Mouse (Mus musculus) ES-E14 (cell line): ENCODE measurements around the gene Dnajb3. TPM values are rescaled to one million over a fixed set of nuclear protein-coding genes. Genes with fewer than 3 reads are reported as not detected.

ENCODE experiments used
- DNase-seq: peaks from one replicate; pipeline ENCODE4 v3.0.0-alpha.2; 2013; ENCODE audit warnings: low read depth, low spot score
- H3K27ac ChIP-seq: 2 replicates; pipeline ENCODE4 v1.5.1; 2012; ENCODE audit warnings: low read depth, mild to moderate bottlenecking, low read length, moderate library complexity, mixed read lengths; ENCODE audit not compliant: poor library complexity, insufficient read depth, severe bottlenecking
- H3K36me3 ChIP-seq: 2 replicates; pipeline ENCODE4 v1.6.1; 2012; ENCODE audit warnings: mild to moderate bottlenecking, low read length, moderate library complexity, mixed read lengths; ENCODE audit not compliant: control insufficient read depth, poor library complexity, insufficient read depth, severe bottlenecking
- H3K4me1 ChIP-seq, 2 experiments: fragments of 150-350 bp in 1 of 2; sonication (generic) in 1 of 2; 2 replicates each; pipeline ENCODE4 v1.6.1; 2012; ENCODE audit warnings: low read length in 2 of 2, mild to moderate bottlenecking in 1 of 2, mixed read lengths in 1 of 2; ENCODE audit not compliant: control insufficient read depth in 2 of 2, insufficient read depth in 2 of 2, poor library complexity in 1 of 2
- H3K4me3 ChIP-seq, 2 experiments: fragments of 150-350 bp in 1 of 2; sonication (generic) in 1 of 2; 2 replicates each; pipeline ENCODE4 v1.5.1; 2012; ENCODE audit warnings: low read length in 2 of 2, low read depth in 1 of 2, mild to moderate bottlenecking in 1 of 2, mixed read lengths in 1 of 2; ENCODE audit not compliant: insufficient read depth in 1 of 2, poor library complexity in 1 of 2, severe bottlenecking in 1 of 2
- H3K9ac ChIP-seq: 2 replicates; pipeline ENCODE4 v1.6.1; 2012; ENCODE audit warnings: low read depth, mild to moderate bottlenecking, low read length, mixed read lengths; ENCODE audit not compliant: poor library complexity, insufficient read depth, severe bottlenecking
- H3K9me3 ChIP-seq: fragments of 150-350 bp; sonication (generic); 2 replicates; pipeline ENCODE4 v1.6.1; 2012; ENCODE audit warnings: low read depth, mild to moderate bottlenecking, low read length; ENCODE audit not compliant: control insufficient read depth, insufficient read depth
- CHD2 ChIP-seq: IDR thresholded peaks from 2 replicates; pipeline ENCODE4 v1.6.1; 2014; ENCODE audit warnings: mild to moderate bottlenecking, low read depth, low read length, inconsistent platforms
- HCFC1 ChIP-seq: IDR thresholded peaks from 2 replicates; pipeline ENCODE4 v1.6.1; 2012; ENCODE audit warnings: low read length, inconsistent platforms, borderline replicate concordance; ENCODE audit not compliant: insufficient read depth
- MAFK ChIP-seq: IDR thresholded peaks from 2 replicates; pipeline ENCODE4 v1.6.1; 2014; ENCODE audit warnings: mild to moderate bottlenecking, low read depth, low read length, inconsistent platforms; ENCODE audit not compliant: insufficient read depth
- ZC3H11A ChIP-seq: IDR thresholded peaks from 2 replicates; pipeline ENCODE4 v1.6.1; 2012; ENCODE audit warnings: low read depth, mild to moderate bottlenecking, inconsistent platforms, low read length, borderline replicate concordance
- ZNF384 ChIP-seq: IDR thresholded peaks from 2 replicates; pipeline ENCODE4 v1.6.1; 2012; ENCODE audit warnings: low read depth, low read length, inconsistent platforms
- in situ Hi-C, 2 experiments: fragments of 600-800 bp; cut with MboI; formaldehyde crosslinking; loops; one replicate each; pipeline ENCODE4 v1.15.1; 2025; ENCODE audit warnings: low sequenced_read_pairs in 2 of 2, inconsistent platforms in 1 of 2; ENCODE audit not compliant: unreplicated experiment in 2 of 2
- total RNA-seq: library from RNA; depleted of rRNA; stranded (reverse); fragments of 300-350 nt; gene quantifications from 2 replicates; pipeline ENCODE4 v1.2.3, GENCODE M21; 2012

Gene Dnajb3
- total RNA-seq, 1 experiment = 1.8 TPM

DNA sequence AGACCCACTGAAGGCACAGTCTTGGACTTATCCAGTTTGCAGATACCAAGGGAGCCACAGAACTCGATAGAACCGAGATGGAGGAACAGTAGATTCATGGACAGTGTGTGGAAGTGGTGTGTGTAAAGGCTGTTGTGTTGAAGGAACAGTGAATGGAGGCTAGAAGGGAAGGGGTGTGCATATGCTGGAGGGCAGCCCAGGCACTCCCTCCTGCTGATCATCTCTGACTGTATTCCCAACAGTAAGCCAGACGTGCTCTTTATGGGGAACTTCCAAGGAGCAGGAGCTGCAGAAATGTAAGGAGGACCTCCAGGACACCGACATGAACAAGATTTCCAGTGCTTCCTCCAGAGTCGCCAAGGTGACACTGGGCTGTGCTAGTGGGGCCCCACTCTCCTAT lies 44.4 kb upstream of the Dnajb3 start:
- TF ChIP-seq HCFC1 (no peak), CHD2 (no peak), MAFK (no peak), ZC3H11A (no peak), ZNF384 (no peak)
- H3K9ac ChIP-seq = no peak overlapping the region
- DNase-seq = no peak
- in situ Hi-C loops = no loop called here
- no peaks in the 10 kb centered on the region for H3K36me3 ChIP-seq
- no peaks in the 10 kb centered on the region for H3K4me1 ChIP-seq
- no peaks in the 10 kb centered on the region for H3K9me3 ChIP-seq
- H3K27ac ChIP-seq = no peak overlapping the region
- H3K4me3 ChIP-seq = no peak overlapping the region

DNA sequence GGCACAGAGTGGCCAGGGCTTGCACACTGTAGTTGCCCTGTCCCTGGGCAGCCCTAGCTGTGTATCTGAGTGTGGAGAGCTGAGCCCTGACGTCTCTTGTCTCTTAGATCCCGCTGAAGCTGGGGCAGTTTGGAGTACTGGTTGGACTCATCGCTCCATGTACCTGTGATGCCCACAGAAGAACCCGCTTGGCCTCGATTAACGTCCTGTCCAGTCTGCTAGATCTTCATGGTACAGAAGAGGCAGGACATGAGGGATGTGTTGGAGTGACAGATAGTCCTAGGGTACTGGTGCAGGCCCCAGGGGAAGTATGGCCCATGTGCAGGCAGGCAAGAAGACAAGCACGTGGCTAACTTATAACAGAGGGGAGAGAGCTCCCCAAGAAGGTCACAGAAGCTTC lies 44.0 kb upstream of the Dnajb3 start:
- TF ChIP-seq HCFC1 (no peak), MAFK (no peak), ZC3H11A (no peak), ZNF384 (no peak), CHD2 (no peak)
- Histone ChIP-seq H3K4me1 (no peaks in the 10 kb centered on the region), H3K36me3 (no peaks in the 10 kb centered on the region), H3K9me3 (no peaks in the 10 kb centered on the region), H3K4me3 (no peak overlapping the region), H3K9ac (no peak overlapping the region), H3K27ac (no peak overlapping the region)
- in situ Hi-C loops = no loop called here
- no peak for DNase-seq

- TF ChIP-seq CHD2 (no peak), HCFC1 (no peak), ZC3H11A (no peak), ZNF384 (no peak), MAFK (no peak)
- Histone ChIP-seq H3K36me3 (no peaks in the 10 kb centered on the region), H3K27ac (no peak overlapping the region), H3K9me3 (no peaks in the 10 kb centered on the region), H3K4me1 (no peaks in the 10 kb centered on the region), H3K9ac (no peak overlapping the region), H3K4me3 (no peak overlapping the region)
- DNase-seq = no peak
- in situ Hi-C loops = no loop called here
Measured at GRCm38 (mm10) chr1:88248658-88249057, 43.1 kb upstream of the Dnajb3 start.

GRCm38 (mm10) chr1:88247660-88248059 lies 42.1 kb upstream of the Dnajb3 start:
- Histone ChIP-seq H3K4me3 (no peak overlapping the region), H3K9ac (no peak overlapping the region), H3K4me1 (no peaks in the 10 kb centered on the region), H3K36me3 (no peaks in the 10 kb centered on the region), H3K27ac (no peak overlapping the region), H3K9me3 (no peaks in the 10 kb centered on the region)
- in situ Hi-C loops = no loop called here
- no peak for DNase-seq
- TF ChIP-seq CHD2 = no peak
- TF ChIP-seq HCFC1 = no peak
- no peak for TF ChIP-seq MAFK
- no peak for TF ChIP-seq ZC3H11A
- TF ChIP-seq ZNF384 = no peak

DNA sequence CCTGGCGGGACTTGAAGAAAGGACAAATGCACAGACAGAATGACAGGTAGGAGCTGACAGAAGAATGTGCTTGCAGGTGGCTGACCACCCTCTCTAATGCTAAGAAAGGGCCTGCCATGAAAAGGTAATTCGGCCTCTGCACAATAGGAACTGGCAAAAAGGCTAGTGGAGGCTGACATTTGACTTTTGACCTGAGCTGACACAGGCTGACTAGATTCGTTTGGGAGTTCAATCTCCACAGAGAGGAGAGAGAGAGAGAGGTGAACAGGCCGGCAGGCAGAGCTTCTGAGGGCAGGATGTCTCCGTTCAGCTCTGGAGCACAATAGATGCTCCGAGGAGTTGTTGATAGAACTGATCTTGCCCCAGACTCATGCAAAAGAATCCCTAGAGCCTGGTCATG lies 40.8 kb upstream of the Dnajb3 start:
- TF ChIP-seq ZNF384 = no peak
- TF ChIP-seq ZC3H11A = no peak
- TF ChIP-seq MAFK = no peak
- no peak for TF ChIP-seq CHD2
- TF ChIP-seq HCFC1 = no peak
- DNase-seq = no peak
- H3K36me3 ChIP-seq = no peaks in the 10 kb centered on the region
- no peak overlapping the region for H3K4me3 ChIP-seq
- in situ Hi-C loops = no loop called here
- no peaks in the 10 kb centered on the region for H3K4me1 ChIP-seq
- H3K9ac ChIP-seq = no peak overlapping the region
- H3K9me3 ChIP-seq = no peaks in the 10 kb centered on the region
- H3K27ac ChIP-seq = no peak overlapping the region
